Mouse (Mus musculus): Measurements from ENCODE around the gene Uty.
A peak's percentile ranks its signal among the peaks of the same experiment; 100 is the strongest.

Gene Uty

DNA sequence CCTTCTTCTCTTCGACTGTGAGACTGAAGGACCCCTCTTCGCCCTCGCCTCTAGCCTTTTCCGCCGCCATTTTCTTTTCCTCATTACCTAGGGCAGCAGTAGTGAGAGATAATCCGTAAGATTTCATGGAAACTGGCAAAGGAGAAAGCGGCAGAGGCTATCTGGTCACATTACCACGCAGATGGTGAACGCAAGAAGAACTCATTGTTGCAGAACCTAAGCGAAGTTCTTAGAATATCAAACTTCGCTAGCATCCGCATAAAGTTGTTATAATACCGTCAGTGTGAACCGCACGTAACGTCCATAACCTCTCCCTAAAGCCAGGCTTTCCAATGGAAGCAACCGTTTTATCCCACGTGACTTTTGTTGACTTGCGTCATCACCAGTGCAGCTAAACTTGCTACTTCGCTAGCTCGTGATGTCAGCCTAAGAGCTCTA lies at the start of gene Uty:
TSS of gene Uty (minus strand) at position 334 of the 438 bp plus-strand sequence.
- peak; percentile 13 for DNase-seq (ENCODE audit: low read depth, low spot score)

DNA sequence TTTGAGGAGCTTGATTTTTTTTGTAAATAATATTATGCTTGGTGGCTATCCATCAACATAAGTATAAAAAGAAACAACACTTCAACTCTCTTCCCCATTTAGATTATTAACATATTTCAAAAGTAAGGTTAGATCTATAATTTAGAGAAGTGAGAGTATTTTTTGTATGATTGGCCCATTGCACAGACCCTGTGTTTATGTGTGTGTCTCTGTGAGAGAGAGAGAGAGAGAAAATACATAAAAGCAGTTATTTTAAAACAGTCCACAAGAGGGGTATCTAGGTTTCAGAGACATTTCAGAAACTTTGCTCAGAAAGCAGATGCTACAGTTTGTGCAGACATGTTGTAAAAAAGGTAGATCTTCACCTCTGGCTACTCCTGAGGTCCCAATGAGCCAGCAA lies 48.1 kb upstream of the Uty start:
- no peak for DNase-seq (ENCODE audit: low read depth, low spot score)

DNA sequence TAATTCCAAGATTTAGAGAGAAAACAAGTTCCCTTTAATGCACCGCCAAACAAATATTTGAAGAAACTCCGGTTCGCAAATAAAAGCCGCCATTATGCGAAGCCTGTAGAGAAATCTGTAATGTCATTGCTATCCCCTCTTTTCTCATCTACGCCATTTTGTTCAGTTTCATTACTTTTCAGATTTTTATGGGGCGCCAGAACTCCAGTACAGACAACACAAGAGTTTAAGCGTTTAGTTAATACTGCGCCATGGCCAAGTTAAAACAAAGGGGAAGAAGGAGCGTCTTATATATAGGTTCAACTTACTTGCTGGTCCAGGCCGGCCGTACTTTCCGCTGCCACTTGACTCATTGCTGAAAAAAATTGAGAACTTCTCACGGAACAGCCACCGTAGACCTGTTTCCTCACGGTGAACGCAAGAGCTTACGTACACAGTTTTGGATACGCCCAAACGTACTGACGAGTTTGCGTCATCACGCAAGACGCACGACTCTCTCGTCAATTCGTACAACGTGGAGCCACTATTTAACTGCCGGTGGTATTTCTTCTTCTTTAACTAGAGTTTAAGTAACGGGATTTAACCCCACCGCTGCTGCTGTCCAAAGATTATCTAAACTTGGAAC lies 40.7 kb upstream of the Uty start, which contains the start of gene Ddx3y:
TSS of gene Ddx3y (minus strand) at position 459 of the 625 bp plus-strand sequence.
- DNase-seq (ENCODE audit: low read depth, low spot score) = peak; percentile 18

DNA sequence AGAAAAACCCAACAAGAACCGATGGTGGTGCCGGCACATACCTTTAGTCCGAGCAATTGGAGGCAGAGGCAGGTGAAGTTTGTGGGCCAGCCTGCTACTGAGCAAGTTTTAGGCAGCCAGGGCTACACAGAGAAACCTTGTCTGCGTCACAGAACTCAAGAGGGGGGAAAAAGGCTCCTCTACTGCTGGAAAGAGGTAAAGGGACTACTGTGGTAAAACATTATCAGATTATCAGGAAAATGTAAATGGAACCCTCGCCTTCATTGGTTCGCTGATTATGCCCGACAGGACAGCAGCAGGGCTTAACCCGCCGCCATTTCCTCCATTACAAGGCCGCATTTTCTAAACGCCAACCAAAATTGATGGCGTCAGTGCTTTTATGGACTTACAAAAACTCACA lies 40.2 kb upstream of the Uty start:
- DNase-seq (ENCODE audit: low read depth, low spot score) = no peak

DNA sequence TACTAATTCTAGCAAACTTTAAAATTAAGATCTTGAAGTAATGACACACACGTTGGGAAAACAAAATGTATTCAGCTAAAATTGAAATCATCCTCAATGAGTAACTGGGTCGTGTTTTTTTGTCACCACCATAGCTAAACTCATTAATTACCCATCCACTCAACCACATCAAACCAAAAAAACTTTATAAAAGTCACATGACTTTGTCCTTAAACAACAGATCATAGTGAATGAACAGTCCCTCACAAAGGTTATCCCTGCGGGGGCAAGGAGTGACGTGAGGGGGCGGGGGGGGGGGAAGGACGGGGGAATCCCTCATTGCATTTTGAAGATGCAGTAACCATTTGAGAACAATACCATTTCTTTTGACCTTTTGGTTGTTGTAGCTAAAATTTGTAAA lies 558 bp upstream of the Uty start:
- DNase-seq (ENCODE audit: low read depth, low spot score) = no peak

DNA sequence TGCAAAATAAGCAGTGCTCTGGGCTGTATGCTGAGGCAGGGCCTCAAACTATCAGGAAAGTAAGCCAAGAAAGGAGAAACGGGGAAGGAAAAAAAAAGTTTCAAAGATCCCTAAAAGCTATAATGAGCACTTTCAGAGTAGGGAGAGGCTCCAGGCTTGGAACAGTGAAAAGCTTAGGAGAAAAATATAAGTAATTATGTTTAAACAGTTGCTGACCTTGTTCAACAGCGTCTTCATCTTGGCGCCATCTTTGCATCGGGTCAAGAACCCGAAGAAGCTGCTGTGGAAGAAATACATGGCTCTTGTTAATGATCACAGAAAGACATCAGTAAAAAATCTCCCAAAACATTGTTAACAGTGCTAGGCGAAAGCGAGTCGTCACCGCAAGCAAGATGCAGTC lies 619 bp downstream of the Uty start:
- no peak for DNase-seq (ENCODE audit: low read depth, low spot score)

DNA sequence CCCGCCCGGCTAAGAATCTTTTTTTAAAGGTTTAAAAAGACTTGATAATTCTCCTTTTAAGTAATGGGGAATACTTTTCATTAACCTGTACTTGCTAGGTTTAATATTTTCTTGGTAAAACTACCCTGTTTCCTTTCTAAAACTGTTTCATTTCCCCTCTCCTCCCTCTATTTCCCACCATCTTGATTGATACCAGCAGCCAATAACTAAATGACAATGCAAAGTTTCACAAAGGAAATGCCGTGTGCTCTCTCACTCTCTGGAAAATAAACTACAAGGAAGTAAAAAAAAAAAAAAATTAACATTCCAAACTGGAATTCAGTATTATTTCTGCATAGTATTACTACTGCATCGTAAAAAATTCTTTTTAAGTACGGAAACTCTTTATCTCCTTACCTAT lies 1.1 kb downstream of the Uty start:
- DNase-seq (ENCODE audit: low read depth, low spot score) = no peak

DNA sequence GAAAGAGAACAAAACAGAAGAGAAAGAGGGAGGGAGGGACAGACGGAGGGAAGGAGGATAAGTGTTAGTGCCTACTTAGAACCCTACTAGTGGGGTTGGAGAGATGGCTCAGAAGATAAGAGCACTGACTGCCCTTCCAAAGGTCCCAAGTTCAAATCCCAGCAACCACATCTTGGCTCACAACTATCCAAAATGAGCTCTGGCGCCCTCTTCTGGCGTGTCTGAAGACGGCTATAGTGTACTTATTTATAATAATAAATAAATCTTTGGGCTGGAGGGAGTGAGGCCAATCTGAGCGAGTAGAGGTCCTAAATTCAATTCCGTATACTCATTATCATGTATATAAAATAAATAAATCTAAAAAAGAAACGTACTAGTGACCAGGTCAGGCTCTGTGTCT lies 25.6 kb downstream of the Uty start:
- DNase-seq (ENCODE audit: low read depth, low spot score) = no peak

DNA sequence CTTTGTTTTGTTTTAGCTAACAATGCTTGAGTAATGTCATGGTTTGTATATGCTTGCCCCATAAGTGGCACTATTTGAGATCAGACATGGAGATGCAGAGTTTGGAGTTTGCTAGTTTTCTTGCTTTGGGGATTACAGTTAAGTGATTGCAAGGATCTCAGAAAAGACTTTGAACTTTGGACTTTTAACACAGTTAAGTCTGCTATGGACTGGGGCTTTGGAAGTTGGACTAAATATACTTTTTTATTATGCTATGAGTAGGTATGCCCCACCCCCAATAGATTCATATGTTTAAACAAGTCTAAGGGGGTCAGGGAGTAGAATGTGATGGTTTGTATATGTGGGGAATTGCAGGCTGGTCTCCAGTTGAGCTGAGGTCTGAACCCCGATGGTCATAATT lies 67.1 kb downstream of the Uty start:
- no peak for DNase-seq (ENCODE audit: low read depth, low spot score)

DNA sequence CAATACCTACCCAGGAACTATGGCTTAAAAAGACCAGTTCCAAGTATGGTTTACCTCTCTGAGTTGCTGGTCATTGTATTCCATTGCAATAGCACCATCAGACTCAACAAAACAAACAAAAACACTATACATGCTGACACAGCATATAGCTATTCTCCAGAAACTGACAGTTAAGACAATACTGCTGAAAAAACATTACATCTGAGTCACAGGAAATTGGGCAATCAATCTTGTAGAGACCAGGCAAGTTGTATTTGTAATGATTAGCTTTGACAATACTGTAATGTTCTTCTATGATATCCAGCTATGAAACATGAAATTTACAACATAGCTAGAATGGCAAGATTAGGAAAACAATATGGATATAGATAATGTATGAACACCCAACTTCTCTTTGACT lies 82.5 kb downstream of the Uty start:
- no peak for DNase-seq (ENCODE audit: low read depth, low spot score)

DNA sequence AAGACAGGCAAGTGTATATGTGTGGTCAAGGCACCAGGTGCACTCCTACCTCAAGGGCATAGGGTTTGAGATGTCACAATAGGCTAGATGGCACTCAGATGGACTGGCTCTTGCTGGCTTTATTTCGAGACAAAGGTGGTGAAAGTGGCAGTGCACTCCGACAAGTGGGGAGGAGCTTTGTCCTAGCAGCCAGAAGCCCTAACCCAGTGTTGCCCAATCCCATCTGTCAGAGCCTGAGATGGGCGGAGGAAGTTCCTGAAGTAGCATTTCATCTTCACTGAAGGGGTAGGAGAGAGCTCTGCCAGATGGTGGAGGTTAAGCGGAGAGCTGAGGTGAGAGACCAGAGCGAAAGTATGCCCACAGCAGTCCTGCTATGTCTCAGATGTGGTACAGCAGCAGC lies 129.4 kb downstream of the Uty start:
- DNase-seq (ENCODE audit: low read depth, low spot score) = no peak

DNA sequence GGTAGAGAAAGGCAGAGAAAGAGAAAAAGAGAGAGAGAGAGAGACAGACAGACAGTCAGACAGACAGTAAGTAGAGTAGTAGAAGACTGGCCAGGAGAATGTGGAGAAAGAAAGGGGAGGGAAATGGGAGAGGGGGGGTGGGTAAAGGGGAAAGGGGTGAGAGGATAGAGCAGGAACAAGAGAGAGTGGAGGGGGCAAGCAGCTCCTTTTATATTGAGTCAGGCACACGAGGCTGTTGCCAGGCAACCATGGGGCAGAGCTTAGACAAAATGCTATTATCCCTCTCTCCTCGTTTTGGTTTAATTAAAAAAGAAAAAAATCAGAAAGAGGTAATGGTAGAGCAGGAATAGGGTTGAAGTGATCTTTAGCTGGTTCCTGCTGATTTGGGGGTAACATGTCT lies 131.5 kb downstream of the Uty start:
- no peak for DNase-seq (ENCODE audit: low read depth, low spot score)
